Mouse (Mus musculus) c-Kit-positive CD71-positive TER-119-positive erythroid progenitor cells, embryonic 14.5 days (primary cell): Measurements from ENCODE around the gene Ppox.
A peak's percentile ranks its signal among the peaks of the same experiment; 100 is the strongest.

Experiments
- DNase-seq: peaks from one replicate; pipeline ENCODE4 v3.0.0-alpha.2; 2013; ENCODE audit warnings: low spot score

Gene Ppox

GRCm38 (mm10) chr1:171265971-171266744, 14.8 kb downstream of the Ppox start:
- no peak for DNase-seq

- no peak for DNase-seq
Measured at GRCm38 (mm10) chr1:171263666-171264461, 17.1 kb downstream of the Ppox start.

GRCm38 (mm10) chr1:171263185-171263611, 17.8 kb downstream of the Ppox start:
- no peak for DNase-seq

GRCm38 (mm10) chr1:171262594-171263130, 18.3 kb downstream of the Ppox start:
- no peak for DNase-seq

GRCm38 (mm10) chr1:171260316-171260715, 20.7 kb downstream of the Ppox start:
- DNase-seq = no peak

GRCm38 (mm10) chr1:171258921-171259320, 22.1 kb downstream of the Ppox start:
- no peak for DNase-seq

- DNase-seq = no peak
Measured at GRCm38 (mm10) chr1:171257781-171258180, 23.2 kb downstream of the Ppox start.

- peak; percentile 70 for DNase-seq
Measured at GRCm38 (mm10) chr1:171256937-171257548, 23.9 kb downstream of the Ppox start.

GRCm38 (mm10) chr1:171256095-171256818, 24.7 kb downstream of the Ppox start:
- DNase-seq = no peak

GRCm38 (mm10) chr1:171252415-171252814, 28.6 kb downstream of the Ppox start:
- no peak for DNase-seq

GRCm38 (mm10) chr1:171251594-171252324, 29.2 kb downstream of the Ppox start:
- no peak for DNase-seq

GRCm38 (mm10) chr1:171250680-171251593, 30.0 kb downstream of the Ppox start, which contains the start of gene Ndufs2:
TSS of gene Ndufs2 (minus strand) at chr1:171251388.
- no peak for DNase-seq

- no peak for DNase-seq
Measured at GRCm38 (mm10) chr1:171249913-171250600, 30.9 kb downstream of the Ppox start, which contains the start of gene Adamts4. TSS of gene Adamts4 (plus strand) at chr1:171250421.

- DNase-seq = no peak
Measured at GRCm38 (mm10) chr1:171248386-171249226, 32.4 kb downstream of the Ppox start.

GRCm38 (mm10) chr1:171247916-171248315, 33.1 kb downstream of the Ppox start:
- no peak for DNase-seq

- DNase-seq = no peak
Measured at GRCm38 (mm10) chr1:171247453-171247841, 33.5 kb downstream of the Ppox start.

- peak; percentile 97 for DNase-seq
Measured at GRCm38 (mm10) chr1:171246709-171247452, 34.1 kb downstream of the Ppox start.

- DNase-seq = no peak
Measured at GRCm38 (mm10) chr1:171245353-171245752, 35.6 kb downstream of the Ppox start.
